Mouse (Mus musculus) cortical plate, adult 2 months (tissue): Measurements from ENCODE around the gene Creg2.

Experiments used
- CTCF ChIP-seq: fragments of 200-500 bp; IDR thresholded peaks from 2 replicates; pipeline ENCODE4 v1.5.1; 2011; ENCODE audit warnings: mild to moderate bottlenecking, control low read depth, low read length; ENCODE audit not compliant: insufficient read depth; ENCODE audit errors: extremely low read depth
- POLR2A ChIP-seq: fragments of 200-500 bp; IDR thresholded peaks from 2 replicates; pipeline ENCODE4 v1.6.1; 2011; ENCODE audit warnings: mild to moderate bottlenecking, low read length, control low read depth; ENCODE audit not compliant: insufficient read depth; ENCODE audit errors: extremely low read depth

DNA sequence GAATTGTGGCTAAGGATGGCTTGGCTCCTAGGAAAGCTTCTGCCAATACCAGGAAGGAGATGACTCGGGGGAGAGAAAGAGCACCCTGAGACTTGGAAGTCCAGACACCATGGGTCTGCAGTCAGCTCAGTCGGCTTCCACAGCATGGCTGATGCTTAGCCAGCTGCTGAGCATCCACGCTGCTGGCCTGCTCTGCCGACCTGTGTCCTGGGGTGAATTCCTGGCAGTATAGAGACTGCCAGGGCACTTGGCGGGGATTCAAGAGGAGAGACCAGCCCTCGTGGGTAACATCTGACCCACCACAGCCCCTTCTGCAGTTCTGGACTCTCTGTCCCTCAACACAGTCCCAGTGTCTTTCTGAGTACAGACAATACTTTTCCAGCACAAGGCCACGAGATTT, 43.5 kb upstream of the Creg2 start:
- TF ChIP-seq CTCF (no peak), POLR2A (no peak)
